Mouse (Mus musculus) ES-Bruce4 (cell line): ENCODE results near the gene Rab23.

ENCODE experiments used
- CTCF ChIP-seq: IDR thresholded peaks from one replicate; pipeline ENCODE4 v1.8.1; 2011; ENCODE audit warnings: low read depth, low read length
- EP300 ChIP-seq: IDR thresholded peaks from 2 replicates; pipeline ENCODE4 v1.6.1; 2011; ENCODE audit warnings: low read depth, low read length; ENCODE audit not compliant: insufficient read depth
- POLR2A ChIP-seq: IDR thresholded peaks from one replicate; pipeline ENCODE4 v1.8.1; 2011; ENCODE audit warnings: low read length; ENCODE audit not compliant: insufficient read depth

GRCm38 (mm10) chr1:33671441-33671840 lies 48.2 kb upstream of the Rab23 start:
- no peak for TF ChIP-seq CTCF
- no peak for TF ChIP-seq POLR2A
- no peak for TF ChIP-seq EP300
